Mouse (Mus musculus): ENCODE data around the gene Cbarp. TPM values are rescaled to one million over a fixed set of nuclear protein-coding genes. Genes with fewer than 3 reads are reported as not detected.

The Cbarp gene
- polyA plus RNA-seq, 1 experiment from 2014 or later: 1.6 TPM

DNA sequence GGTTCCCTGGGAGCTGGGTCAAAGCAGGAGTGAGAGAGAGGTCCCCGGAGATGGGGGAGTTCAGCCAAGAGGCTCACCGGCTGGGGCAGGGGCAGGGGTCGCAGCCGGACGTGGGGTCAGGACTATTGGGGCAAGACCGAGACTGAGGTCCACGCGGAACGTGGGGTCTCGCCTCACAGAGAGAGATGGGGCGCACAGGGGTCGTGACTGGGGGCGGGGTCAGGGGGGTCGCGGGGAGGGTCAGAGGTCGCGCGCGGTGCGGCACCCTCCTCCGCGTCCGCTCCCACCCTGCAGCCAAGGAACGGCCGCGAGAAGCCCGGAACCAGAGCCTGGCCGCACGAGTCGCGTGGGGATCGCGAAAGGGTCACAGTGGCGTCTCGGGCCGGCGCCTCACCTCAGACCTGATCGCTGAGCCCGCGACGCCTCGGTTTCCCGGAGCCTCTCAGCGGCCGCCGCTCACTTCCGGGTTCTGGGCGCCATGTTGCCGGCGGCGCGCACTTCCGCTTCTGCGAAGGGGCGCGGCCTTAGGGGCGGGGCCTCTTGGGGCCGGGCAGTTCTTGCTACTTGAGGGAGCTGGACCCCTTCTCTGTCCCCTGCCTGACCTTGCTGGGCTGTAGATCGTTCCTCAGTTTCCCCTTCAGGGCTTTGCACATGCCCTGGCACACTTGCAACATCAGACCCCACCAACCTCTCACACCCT lies 38.3 kb downstream of the Cbarp start:
- peak; percentile 71; the same call in 1 of the 2 replicates for ATAC-seq (ENCODE audit: extremely low read depth, insufficient number of reproducible peaks, low FRiP score, low TSS enrichment)
- H3K4me2 ChIP-seq: peak overlapping the region; percentile 92
- peaks cover 52% of the 10 kb centered on the region for H3K4me1 ChIP-seq

DNA sequence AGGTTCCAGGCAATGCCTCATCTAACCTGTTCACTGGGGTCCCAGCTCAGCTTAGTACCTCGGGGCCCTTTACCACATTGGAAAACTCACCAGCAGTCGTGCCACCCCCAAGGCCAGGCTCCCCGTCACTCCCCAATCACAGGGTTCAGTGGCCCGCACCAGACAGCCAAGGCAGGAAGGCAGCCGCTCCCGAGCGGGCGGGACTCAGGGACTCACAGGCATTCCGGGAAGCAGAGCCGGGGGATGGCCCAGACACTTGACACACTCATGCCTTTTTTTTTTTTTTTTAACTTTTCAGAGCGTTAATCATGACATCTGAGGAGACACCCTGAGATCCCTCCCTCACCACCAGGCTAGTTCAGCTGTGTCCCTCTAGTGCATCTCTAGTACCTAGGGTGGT lies 39.7 kb downstream of the Cbarp start:
- H3K9ac ChIP-seq: peak overlapping the region; percentile 96
- peak overlapping the region; percentile 96; the same call in 1 of the 2 replicates for H3K4me3 ChIP-seq
- no peaks in the 10 kb centered on the region for H3K36me3 ChIP-seq
- no peaks in the 10 kb centered on the region for H3K9me3 ChIP-seq
- H3K27me3 ChIP-seq (replicated peaks): no peaks in the 10 kb centered on the region
- H3K4me2 ChIP-seq: peak overlapping the region; percentile 92
- WGBS: 44% methylated on average over 11 of the region's 11 CpGs
- H3K27ac ChIP-seq (replicated peaks): 0 out of 2 replicates have a peak overlapping the region, but pooled peaks have one; percentile 12
- no peak for ATAC-seq (ENCODE audit: extremely low read depth, insufficient number of reproducible peaks, low FRiP score, low TSS enrichment)
- H3K4me1 ChIP-seq: peaks cover 66% of the 10 kb centered on the region

More for the DNA sequence above, 38.3 kb downstream of the Cbarp start:
- Histone ChIP-seq H3K4me3 (peak overlapping the region; percentile 96), H3K9me3 (no peaks in the 10 kb centered on the region), H3K27me3 (replicated peaks) (no peaks in the 10 kb centered on the region), H3K9ac (peak overlapping the region; percentile 96), H3K27ac (replicated peaks) (peak overlapping the region; percentile 73), H3K36me3 (no peaks in the 10 kb centered on the region)
- under 1% methylated on average over 53 of the region's 59 CpGs for WGBS

DNA sequence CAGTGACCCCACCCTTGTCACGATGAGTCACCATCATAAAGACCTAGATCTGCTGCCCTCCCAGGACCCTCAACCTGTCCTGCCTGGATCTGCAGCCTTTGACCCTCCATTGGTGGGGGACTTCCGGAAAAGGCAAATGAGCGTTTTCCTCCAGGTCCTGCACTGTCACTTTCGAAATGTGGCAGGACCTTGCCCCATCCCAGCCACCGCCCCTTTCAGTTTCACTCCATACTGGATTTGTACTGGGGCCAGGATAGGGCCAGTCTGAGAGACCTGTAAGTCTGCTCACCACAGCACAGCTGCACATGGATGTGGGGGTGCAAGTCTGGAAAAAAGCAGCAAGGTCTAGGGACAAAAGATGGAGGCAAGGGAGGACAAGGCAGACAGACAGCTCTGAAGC lies 42.0 kb downstream of the Cbarp start:
- no peak overlapping the region for H3K4me2 ChIP-seq
- no peak overlapping the region for H3K27ac ChIP-seq (replicated peaks)
- peaks cover 89% of the 10 kb centered on the region for H3K4me1 ChIP-seq

DNA sequence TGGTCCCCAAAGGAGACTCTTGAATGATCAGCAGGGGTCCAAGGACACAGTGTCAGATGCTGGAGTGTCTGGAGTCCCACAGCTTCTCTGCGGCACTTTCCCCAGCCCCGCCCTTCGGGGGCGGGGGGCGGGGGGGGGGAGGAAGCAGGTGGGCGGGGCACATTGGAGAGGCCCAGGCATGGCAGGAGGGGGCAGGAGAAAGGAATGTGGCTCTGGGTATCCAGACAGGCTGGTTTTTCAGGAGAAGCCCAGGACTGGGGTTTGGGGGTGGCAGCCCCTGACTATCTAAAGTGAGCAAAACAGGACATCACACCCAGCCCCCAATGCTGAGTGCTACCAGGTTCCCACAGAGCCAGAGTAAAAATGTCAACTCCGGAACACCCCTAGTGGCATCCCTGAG lies 43.4 kb downstream of the Cbarp start:
- Histone ChIP-seq H3K36me3 (no peaks in the 10 kb centered on the region), H3K9ac (peak overlapping the region; percentile 44), H3K4me1 (peaks cover 93% of the 10 kb centered on the region), H3K27ac (replicated peaks) (peak overlapping the region; percentile 40; the same call in 1 of the 2 replicates), H3K4me3 (0 out of 2 replicates have a peak overlapping the region, but pooled peaks have one; percentile 1), H3K4me2 (peak overlapping the region; percentile 34), H3K27me3 (replicated peaks) (no peaks in the 10 kb centered on the region), H3K9me3 (no peaks in the 10 kb centered on the region)
- ATAC-seq (ENCODE audit: extremely low read depth, insufficient number of reproducible peaks, low FRiP score, low TSS enrichment): peak; percentile 19; the same call in 1 of the 2 replicates
- WGBS: 3% methylated on average over 7 of the region's 7 CpGs

More for the DNA sequence above, 42.0 kb downstream of the Cbarp start:
- no peaks in the 10 kb centered on the region for H3K36me3 ChIP-seq
- no peaks in the 10 kb centered on the region for H3K9me3 ChIP-seq
- ATAC-seq (ENCODE audit: extremely low read depth, insufficient number of reproducible peaks, low FRiP score, low TSS enrichment): no peak
- peak overlapping the region; percentile 11; the same call in 1 of the 2 replicates for H3K9ac ChIP-seq
- H3K4me3 ChIP-seq: no peak overlapping the region
- WGBS: 71% methylated on average over 5 of the region's 5 CpGs
- H3K27me3 ChIP-seq (replicated peaks): no peaks in the 10 kb centered on the region

DNA sequence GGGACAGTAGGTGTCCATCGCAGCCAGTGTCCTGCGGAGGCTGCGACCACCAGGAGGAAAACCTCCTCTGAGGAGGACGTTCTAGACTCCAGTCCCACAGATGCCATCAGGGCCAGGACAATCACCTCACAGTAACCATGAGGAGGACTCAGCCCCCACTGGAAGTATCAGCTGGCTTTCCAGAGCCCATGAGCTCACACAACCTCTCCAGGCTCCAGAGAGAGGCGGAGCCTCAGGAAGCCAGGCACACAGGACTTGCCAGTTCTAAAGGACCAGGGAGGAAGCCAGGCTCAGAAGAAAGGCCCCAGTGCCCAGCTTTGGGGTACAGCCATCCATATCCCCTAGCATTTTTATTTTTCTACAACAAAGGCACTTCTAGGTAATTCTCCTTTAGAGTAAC lies 45.1 kb downstream of the Cbarp start:
- 79% methylated on average over 5 of the region's 5 CpGs for WGBS
- no peak for ATAC-seq (ENCODE audit: extremely low read depth, insufficient number of reproducible peaks, low FRiP score, low TSS enrichment)
- Histone ChIP-seq H3K4me2 (no peak overlapping the region), H3K27ac (replicated peaks) (0 out of 2 replicates have a peak overlapping the region, but pooled peaks have one; percentile 2), H3K27me3 (replicated peaks) (no peaks in the 10 kb centered on the region), H3K4me1 (peaks cover 79% of the 10 kb centered on the region), H3K4me3 (no peak overlapping the region), H3K9me3 (no peaks in the 10 kb centered on the region), H3K36me3 (peaks cover under 1% of the 10 kb centered on the region; the same call in 1 of the 2 replicates), H3K9ac (0 out of 2 replicates have a peak overlapping the region, but pooled peaks have one; percentile 8)

DNA sequence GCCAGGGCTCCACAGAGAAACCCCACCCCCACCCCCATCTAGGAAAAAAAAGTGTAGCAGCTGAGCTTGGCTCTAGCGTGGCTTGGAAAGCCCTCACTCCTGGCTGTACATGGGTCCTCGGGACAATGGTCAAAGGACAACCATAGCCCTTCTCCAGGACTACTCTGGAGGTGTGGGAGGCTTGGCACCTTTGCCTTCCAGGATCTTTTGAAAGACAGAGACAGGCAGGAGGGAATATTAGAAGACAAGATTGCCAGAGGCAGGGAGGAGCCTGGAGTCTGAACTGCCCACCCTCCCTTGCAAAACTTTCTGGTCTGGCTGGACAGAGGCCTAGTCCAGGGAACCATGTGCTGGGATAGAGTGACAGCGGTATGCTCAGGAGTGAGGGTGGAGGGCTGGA lies 46.0 kb downstream of the Cbarp start:
- 78% methylated on average over 3 of the region's 3 CpGs for WGBS
- Histone ChIP-seq H3K4me2 (no peak overlapping the region), H3K9me3 (no peaks in the 10 kb centered on the region), H3K9ac (peak overlapping the region; percentile 8; the same call in 1 of the 2 replicates), H3K36me3 (peaks cover 4% of the 10 kb centered on the region; the same call in 1 of the 2 replicates), H3K27ac (replicated peaks) (no peak overlapping the region), H3K27me3 (replicated peaks) (no peaks in the 10 kb centered on the region), H3K4me1 (peaks cover 71% of the 10 kb centered on the region), H3K4me3 (no peak overlapping the region)
- no peak for ATAC-seq (ENCODE audit: extremely low read depth, insufficient number of reproducible peaks, low FRiP score, low TSS enrichment)

DNA sequence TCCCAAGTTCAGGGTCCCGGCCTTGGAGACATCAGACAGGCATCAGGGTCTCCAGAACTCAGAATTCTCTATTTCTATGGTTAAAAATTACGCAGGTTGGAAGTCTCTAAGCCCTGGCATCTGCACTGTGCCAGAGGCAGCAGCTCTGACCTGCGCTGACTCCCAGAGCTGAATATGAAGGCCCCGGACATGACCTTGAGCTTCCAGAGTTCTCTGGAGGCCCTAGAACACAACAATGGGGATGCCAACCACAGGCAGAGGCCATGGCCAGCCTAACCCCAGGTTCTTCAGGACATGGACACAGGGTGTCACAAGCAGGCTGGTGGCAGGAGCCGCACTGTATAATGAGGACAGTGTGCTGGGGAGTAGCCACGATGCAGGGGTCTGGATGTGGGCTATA lies 46.5 kb downstream of the Cbarp start:
- H3K27me3 ChIP-seq (replicated peaks): no peaks in the 10 kb centered on the region
- H3K4me2 ChIP-seq: no peak overlapping the region
- H3K9ac ChIP-seq: no peak overlapping the region
- no peak overlapping the region for H3K27ac ChIP-seq (replicated peaks)
- H3K36me3 ChIP-seq: peaks cover 4% of the 10 kb centered on the region; the same call in 1 of the 2 replicates
- WGBS: 79% methylated on average over 6 of the region's 6 CpGs
- H3K4me3 ChIP-seq: no peak overlapping the region
- no peak for ATAC-seq (ENCODE audit: extremely low read depth, insufficient number of reproducible peaks, low FRiP score, low TSS enrichment)
- H3K4me1 ChIP-seq: peaks cover 69% of the 10 kb centered on the region
- no peaks in the 10 kb centered on the region for H3K9me3 ChIP-seq

DNA sequence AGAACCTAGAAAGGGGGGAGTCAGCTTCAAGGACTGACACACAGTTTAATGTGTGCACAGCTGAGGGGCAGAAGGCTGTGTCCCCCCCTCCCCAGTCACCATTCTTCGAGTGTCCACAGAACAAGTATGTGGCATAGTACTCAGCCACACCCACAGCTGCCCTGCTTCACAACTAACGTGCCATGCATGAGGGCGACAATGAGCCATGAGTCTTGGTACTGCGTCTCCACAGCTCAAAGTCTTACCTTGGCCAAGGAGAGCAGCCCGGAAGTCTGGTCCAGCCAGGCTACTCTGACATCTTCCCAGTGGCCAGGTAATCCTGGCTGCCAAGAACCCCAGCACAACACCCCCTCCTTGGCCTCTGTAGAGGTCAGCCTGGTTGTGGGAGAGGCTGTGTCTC lies 47.9 kb downstream of the Cbarp start:
- no peak for ATAC-seq (ENCODE audit: extremely low read depth, insufficient number of reproducible peaks, low FRiP score, low TSS enrichment)
- Histone ChIP-seq H3K36me3 (peaks cover 4% of the 10 kb centered on the region; the same call in 1 of the 2 replicates), H3K9ac (peak overlapping the region; percentile 24; the same call in 1 of the 2 replicates), H3K27me3 (replicated peaks) (no peaks in the 10 kb centered on the region), H3K9me3 (no peaks in the 10 kb centered on the region), H3K4me2 (no peak overlapping the region), H3K27ac (replicated peaks) (no peak overlapping the region), H3K4me3 (no peak overlapping the region), H3K4me1 (peaks cover 58% of the 10 kb centered on the region)
- 82% methylated on average over 5 of the region's 5 CpGs for WGBS

DNA sequence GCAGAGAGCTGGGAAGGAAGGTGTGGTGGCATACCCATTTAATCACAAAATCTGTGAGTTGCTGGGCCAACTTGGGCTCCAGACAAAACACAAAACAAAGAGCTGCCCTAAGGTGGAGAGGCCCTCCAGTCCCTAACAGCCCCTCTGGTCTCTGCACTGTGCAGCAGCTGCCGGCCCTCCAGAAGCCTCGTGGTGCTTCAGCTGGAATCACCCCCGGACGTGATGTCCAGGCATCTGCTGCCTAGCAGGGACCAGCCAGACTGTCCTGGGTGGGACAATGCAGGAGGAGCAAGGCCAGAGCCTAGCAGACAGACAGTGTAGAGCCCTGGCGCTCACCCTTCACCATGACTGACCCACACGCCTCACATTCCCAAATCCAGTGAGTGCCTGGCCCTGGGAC lies 49.1 kb downstream of the Cbarp start:
- H3K9me3 ChIP-seq: no peaks in the 10 kb centered on the region
- no peak overlapping the region for H3K4me3 ChIP-seq
- no peaks in the 10 kb centered on the region for H3K27me3 ChIP-seq (replicated peaks)
- WGBS: 83% methylated on average over 6 of the region's 6 CpGs
- H3K4me2 ChIP-seq: no peak overlapping the region
- peaks cover 4% of the 10 kb centered on the region; the same call in 1 of the 2 replicates for H3K36me3 ChIP-seq
- no peak for ATAC-seq (ENCODE audit: extremely low read depth, insufficient number of reproducible peaks, low FRiP score, low TSS enrichment)
- H3K9ac ChIP-seq: no peak overlapping the region
- peaks cover 54% of the 10 kb centered on the region for H3K4me1 ChIP-seq
- H3K27ac ChIP-seq (replicated peaks): no peak overlapping the region

DNA sequence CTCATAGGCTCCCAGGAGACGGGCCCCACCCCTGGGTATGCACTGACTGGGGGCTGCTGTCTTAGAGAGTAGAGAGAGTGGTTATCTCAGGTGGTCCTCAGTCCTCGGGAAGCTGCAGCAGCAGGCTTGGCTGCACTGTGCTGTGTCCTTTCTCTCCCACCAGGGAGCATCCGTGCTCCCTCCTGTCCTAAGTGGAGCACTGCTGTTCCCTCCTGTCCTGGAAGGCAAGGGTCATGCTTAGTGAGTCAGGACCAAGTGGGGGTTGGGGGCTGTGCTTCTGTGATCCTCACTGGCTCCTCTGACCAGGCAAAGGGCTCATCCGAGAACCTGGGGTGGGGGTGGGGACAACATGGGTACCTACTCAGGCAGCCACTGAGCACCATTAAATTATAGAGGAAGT lies 51.5 kb downstream of the Cbarp start:
- Histone ChIP-seq H3K36me3 (peaks cover 15% of the 10 kb centered on the region), H3K4me2 (no peak overlapping the region), H3K4me1 (peaks cover 51% of the 10 kb centered on the region), H3K4me3 (no peak overlapping the region), H3K9ac (no peak overlapping the region), H3K27me3 (replicated peaks) (no peaks in the 10 kb centered on the region), H3K9me3 (no peaks in the 10 kb centered on the region), H3K27ac (replicated peaks) (no peak overlapping the region)
- 44% methylated on average over 4 of the region's 4 CpGs for WGBS
- no peak for ATAC-seq (ENCODE audit: extremely low read depth, insufficient number of reproducible peaks, low FRiP score, low TSS enrichment)

DNA sequence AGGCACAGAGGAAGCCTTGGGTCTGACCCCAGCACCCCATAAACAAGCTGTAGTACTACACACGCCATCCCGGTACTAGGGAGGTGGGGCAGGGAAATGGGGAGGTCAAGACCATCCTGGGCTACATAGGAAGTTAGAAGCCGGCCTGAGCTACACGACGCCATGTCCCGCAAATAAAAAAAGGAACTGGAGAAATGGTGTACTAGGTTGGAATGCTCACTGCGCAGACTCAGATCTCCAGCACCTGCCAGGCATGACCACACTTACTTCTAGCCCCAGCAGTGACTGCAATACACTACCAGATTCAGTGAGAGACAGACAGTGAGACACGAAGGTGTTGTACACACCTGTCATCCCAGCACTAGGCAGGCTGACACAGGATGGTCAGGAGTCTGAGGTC lies 53.2 kb downstream of the Cbarp start:
- H3K4me3 ChIP-seq: no peak overlapping the region
- no peak for ATAC-seq (ENCODE audit: extremely low read depth, insufficient number of reproducible peaks, low FRiP score, low TSS enrichment)
- no peak overlapping the region for H3K9ac ChIP-seq
- WGBS: 91% methylated on average over 8 of the region's 8 CpGs
- peaks cover 39% of the 10 kb centered on the region for H3K4me1 ChIP-seq
- no peak overlapping the region for H3K4me2 ChIP-seq
- H3K27ac ChIP-seq (replicated peaks): no peak overlapping the region
- no peaks in the 10 kb centered on the region for H3K9me3 ChIP-seq
- no peaks in the 10 kb centered on the region for H3K27me3 ChIP-seq (replicated peaks)
- peaks cover 31% of the 10 kb centered on the region for H3K36me3 ChIP-seq

All from heart, embryonic 13.5 days (tissue).